Mouse (Mus musculus): ENCODE results near the gene Slco3a1. TPM values are rescaled to one million over a fixed set of nuclear protein-coding genes. Genes with fewer than 3 reads are reported as not detected.

Gene Slco3a1
- polyA plus RNA-seq (2015; fragmentation: Nextera tagmentation; extraction: Ambion mirVana), result 18.0 and 19.4 TPM in 2 replicates

GRCm38 (mm10) chr7:74554608-74555311, at the start of gene Slco3a1:
Gene Slco3a1, minus strand, starts transcription at chr7:74554780.

Small RNAs within 50 kb of the gene (microRNA-seq; reads per million reads assigned to microRNA genes)
- not detected for gene Gm27459

Data from neural tube, postnatal 0 days (tissue).